Mouse (Mus musculus) midbrain, embryonic 11.5 days (tissue): ENCODE measurements around the gene Fam47e. TPM values are rescaled to one million over a fixed set of nuclear protein-coding genes. Genes with fewer than 3 reads are reported as not detected.
"Not testable (repeated sequence)": the region's sequence is repeated elsewhere in the genome, so short reads cannot be mapped to it uniquely, and the experiment has no call there.

Source experiments
- ATAC-seq: fragments of 200-750 bp; cut with Nextera tagmentation; 2 replicates; pipeline ENCODE4 v1.8.0; 2017; ENCODE audit warnings: moderate TSS enrichment, moderate library complexity; ENCODE audit not compliant: low FRiP score
- DNase-seq: peaks from one replicate; pipeline ENCODE4 v3.0.0; 2015; ENCODE audit warnings: low spot score; ENCODE audit errors: missing footprints
- H3K27ac ChIP-seq: fragments of 300-500 bp; sonication (generic); 2 replicates; pipeline ENCODE4 v1.5.1; 2014; ENCODE audit warnings: low read depth, low read length
- H3K27me3 ChIP-seq: fragments of 300-500 bp; sonication (generic); 2 replicates; pipeline ENCODE4 v1.6.1; 2014; ENCODE audit warnings: mild to moderate bottlenecking, low read length, moderate library complexity, mixed read lengths; ENCODE audit not compliant: control insufficient read depth, insufficient read depth
- H3K36me3 ChIP-seq: fragments of 300-500 bp; sonication (generic); 2 replicates; pipeline ENCODE4 v1.6.1; 2014; ENCODE audit warnings: mild to moderate bottlenecking, low read length, moderate library complexity, mixed read lengths; ENCODE audit not compliant: control insufficient read depth, insufficient read depth
- H3K4me1 ChIP-seq: fragments of 300-500 bp; sonication (generic); 2 replicates; pipeline ENCODE4 v1.6.1; 2014; ENCODE audit warnings: low read length; ENCODE audit not compliant: control insufficient read depth, insufficient read depth
- H3K4me2 ChIP-seq: fragments of 300-500 bp; sonication (generic); 2 replicates; pipeline ENCODE4 v1.6.1; 2014; ENCODE audit warnings: mild to moderate bottlenecking, moderate library complexity
- H3K4me3 ChIP-seq: fragments of 300-500 bp; sonication (generic); 2 replicates; pipeline ENCODE4 v1.5.1; 2014; ENCODE audit warnings: low read depth, low read length
- H3K9ac ChIP-seq: fragments of 300-500 bp; sonication (generic); 2 replicates; pipeline ENCODE4 v1.6.1; 2014; ENCODE audit warnings: low read length
- H3K9me3 ChIP-seq: fragments of 300-500 bp; sonication (generic); 2 replicates; pipeline ENCODE4 v1.6.1; 2016; ENCODE audit warnings: low read length; ENCODE audit not compliant: control insufficient read depth
- WGBS: fragments of 180-500 bp; shearing (Covaris S2); extraction: QIAGEN DNeasy Blood & Tissue Kit; methylation state at CpG from one replicate; pipeline ENCODE4 v1.1.7; 2014; 5-methylcytosine and 5-hydroxymethylcytosine counted together
- polyA plus RNA-seq: library from polyadenylated mRNA; unstranded; fragments of >200 nt; fragmentation: Nextera tagmentation; extraction: Ambion mirVana; gene quantifications from 2 replicates; pipeline ENCODE4 v1.2.1, GENCODE M21; 2014

The Fam47e gene
- polyA plus RNA-seq = not detected in 2 replicates

DNA sequence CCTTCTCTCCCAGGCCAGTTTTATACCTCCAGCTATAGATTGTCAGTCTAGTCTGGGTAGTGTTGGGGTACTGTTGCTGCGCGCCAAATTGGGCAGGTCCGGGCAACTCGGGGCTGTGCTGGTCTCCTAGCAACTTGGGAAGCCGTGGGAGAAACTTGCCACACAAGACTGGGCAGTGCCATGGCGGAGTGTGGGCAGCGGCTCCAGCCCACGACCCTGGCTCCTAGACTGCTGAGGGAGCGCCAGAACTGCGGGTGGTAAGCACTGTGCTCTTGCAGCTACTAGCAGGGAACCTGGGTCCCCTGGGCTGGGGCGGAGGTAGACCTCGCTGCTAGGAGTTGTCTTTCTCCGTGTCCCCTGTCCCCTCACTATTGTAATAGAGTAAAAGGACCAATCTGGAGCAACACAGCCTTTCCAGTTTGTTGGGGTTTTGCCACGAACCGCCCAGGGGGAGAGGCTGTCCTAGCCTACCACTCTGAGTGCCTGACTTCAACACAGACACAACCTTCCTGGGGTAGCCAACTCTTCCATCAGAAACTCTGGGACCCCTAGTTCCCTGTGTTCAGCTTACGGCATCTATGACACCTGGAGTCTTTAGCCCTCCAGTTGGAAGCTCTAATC is at the start of gene Fam47e:
TSS of gene Fam47e (plus strand) at position 179 of the 621 bp plus-strand sequence.
- Histone ChIP-seq H3K27me3 (no peaks in the 10 kb centered on the region), H3K4me2 (no peak within 1 kb of the TSS), H3K9me3 (peaks cover 3% of the 10 kb centered on the region; the same call in 1 of the 2 replicates), H3K36me3 (no peaks in the 10 kb centered on the region), H3K27ac (no peak within 1 kb of the TSS), H3K4me3 (no peak within 1 kb of the TSS), H3K4me1 (no peaks in the 10 kb centered on the region), H3K9ac (no peak within 1 kb of the TSS)
- DNase-seq = no peak
- no peak for ATAC-seq
- WGBS = 72% methylated on average over 16 of the region's 16 CpGs

DNA sequence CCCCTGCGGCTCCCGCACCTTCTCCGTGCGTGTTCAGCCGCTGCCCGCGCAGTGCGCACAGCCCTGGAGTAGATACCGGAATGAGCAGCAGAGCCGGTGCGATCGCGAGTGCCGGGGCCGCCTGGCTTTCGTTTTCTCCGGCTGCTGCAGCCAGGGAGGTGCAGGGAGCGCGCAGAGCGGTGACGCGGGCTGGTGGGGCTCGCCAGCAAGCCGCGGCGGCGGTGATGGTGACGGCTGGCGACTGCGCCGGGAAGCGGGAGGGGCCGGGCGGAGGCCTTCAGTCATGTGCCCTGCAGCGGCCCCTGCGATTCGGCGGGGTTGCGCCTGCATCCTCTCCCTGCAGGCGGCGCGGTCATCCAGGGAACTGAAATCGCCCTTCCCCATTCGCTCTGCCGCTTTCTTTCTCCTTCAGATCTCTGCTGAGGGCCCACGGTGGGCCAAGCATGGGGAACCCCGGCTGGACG is 49.4 kb upstream of the Fam47e start:
- H3K36me3 ChIP-seq = no peaks in the 10 kb centered on the region
- WGBS = under 1% methylated on average over 41 of the region's 48 CpGs
- peak overlapping the region; percentile 94 for H3K27ac ChIP-seq
- no peaks in the 10 kb centered on the region for H3K27me3 ChIP-seq
- H3K9ac ChIP-seq = peak overlapping the region; percentile 90
- peak overlapping the region; percentile 79 for H3K4me3 ChIP-seq
- H3K4me2 ChIP-seq = peak overlapping the region; percentile 62
- no peak for DNase-seq
- ATAC-seq = peak; percentile 97
- H3K4me1 ChIP-seq = peaks cover 13% of the 10 kb centered on the region
- H3K9me3 ChIP-seq = no peaks in the 10 kb centered on the region

- Histone ChIP-seq H3K4me1 (peaks cover 13% of the 10 kb centered on the region), H3K36me3 (no peaks in the 10 kb centered on the region), H3K9ac (peak overlapping the region; percentile 90; the same call in 1 of the 2 replicates), H3K27me3 (no peaks in the 10 kb centered on the region), H3K4me3 (no peak overlapping the region), H3K9me3 (no peaks in the 10 kb centered on the region), H3K27ac (no peak overlapping the region), H3K4me2 (peak overlapping the region; percentile 62)
- 41% methylated on average over 4 of the region's 4 CpGs for WGBS
- peak; percentile 94 for DNase-seq
- ATAC-seq = no peak
Observed at GRCm38 (mm10) chr5:92506301-92506729, 48.6 kb upstream of the Fam47e start.

- H3K4me1 ChIP-seq = peaks cover 13% of the 10 kb centered on the region
- no peaks in the 10 kb centered on the region for H3K36me3 ChIP-seq
- no peak for DNase-seq
- no peaks in the 10 kb centered on the region for H3K27me3 ChIP-seq
- no peaks in the 10 kb centered on the region for H3K9me3 ChIP-seq
- ATAC-seq = no peak
- H3K4me3 ChIP-seq = peak within 1 kb of the TSS; percentile 79
- H3K4me2 ChIP-seq = peak within 1 kb of the TSS; percentile 62
- H3K9ac ChIP-seq = peak within 1 kb of the TSS; percentile 90
- peak within 1 kb of the TSS; percentile 63; the same call in 1 of the 2 replicates for H3K27ac ChIP-seq
Observed at GRCm38 (mm10) chr5:92506733-92507132, 48.1 kb upstream of the Fam47e start, which contains the start of gene Scarb2. Gene Scarb2 (minus strand): TSS chr5:92506833.

DNA sequence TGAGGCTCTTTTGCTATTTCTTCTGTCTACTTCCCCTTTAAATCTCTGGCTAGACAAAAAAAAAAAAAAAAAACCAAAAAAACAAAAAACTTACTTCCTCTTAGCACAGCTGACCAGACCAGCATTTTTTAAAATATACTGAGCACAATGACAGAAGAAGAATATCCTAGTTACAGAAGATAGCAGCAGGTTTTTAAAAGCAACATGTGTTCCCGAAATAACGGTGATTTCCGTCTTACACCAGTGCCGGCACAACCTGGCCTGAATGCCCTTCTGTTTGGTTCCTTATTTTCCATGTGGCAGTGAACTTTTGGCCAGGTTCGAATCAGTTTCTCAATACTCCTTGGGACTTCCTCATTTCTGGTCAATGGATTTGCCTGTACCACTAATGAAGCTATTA is 46.0 kb upstream of the Fam47e start:
- Histone ChIP-seq H3K9ac (no peak overlapping the region), H3K27me3 (no peaks in the 10 kb centered on the region), H3K9me3 (no peaks in the 10 kb centered on the region), H3K4me1 (peaks cover 11% of the 10 kb centered on the region), H3K4me2 (no peak overlapping the region), H3K27ac (no peak overlapping the region), H3K4me3 (no peak overlapping the region), H3K36me3 (no peaks in the 10 kb centered on the region)
- DNase-seq = no peak
- ATAC-seq = no peak
- 94% methylated on average over 5 of the region's 5 CpGs for WGBS

DNA sequence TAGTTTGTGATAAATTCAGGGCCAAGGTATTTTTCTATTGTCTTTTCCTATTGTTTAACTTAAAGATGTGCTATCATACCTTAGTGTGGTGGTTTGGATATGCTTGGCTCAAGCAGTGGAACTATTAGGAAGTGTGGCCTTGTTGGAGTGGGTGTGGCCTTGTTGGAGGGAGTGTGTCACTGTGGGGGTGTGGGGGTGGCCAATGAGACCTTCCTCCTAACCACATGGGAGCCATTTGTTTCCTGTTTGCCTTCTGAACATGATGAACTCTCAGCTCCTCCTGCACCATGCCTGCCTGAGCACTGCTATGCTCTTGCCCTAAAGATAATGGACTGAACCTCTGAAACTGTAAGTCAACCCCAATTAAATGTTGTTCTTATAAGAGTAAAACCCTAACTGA is 43.6 kb upstream of the Fam47e start:
- Histone ChIP-seq H3K4me2 (no peak overlapping the region), H3K27ac (no peak overlapping the region), H3K9ac (no peak overlapping the region), H3K9me3 (no peaks in the 10 kb centered on the region), H3K27me3 (no peaks in the 10 kb centered on the region), H3K4me3 (no peak overlapping the region), H3K36me3 (no peaks in the 10 kb centered on the region), H3K4me1 (no peaks in the 10 kb centered on the region)
- DNase-seq (no peak), ATAC-seq (no peak)

GRCm38 (mm10) chr5:92512066-92512465 is 42.8 kb upstream of the Fam47e start:
- no peaks in the 10 kb centered on the region for H3K9me3 ChIP-seq
- no peak for ATAC-seq
- 86% methylated on average over 5 of the region's 5 CpGs for WGBS
- no peak overlapping the region for H3K4me2 ChIP-seq
- H3K4me3 ChIP-seq = no peak overlapping the region
- no peak overlapping the region for H3K27ac ChIP-seq
- no peaks in the 10 kb centered on the region for H3K4me1 ChIP-seq
- no peaks in the 10 kb centered on the region for H3K27me3 ChIP-seq
- no peak overlapping the region for H3K9ac ChIP-seq
- no peak for DNase-seq
- no peaks in the 10 kb centered on the region for H3K36me3 ChIP-seq

- not testable (repeated sequence) for H3K9me3 ChIP-seq, H3K4me3 ChIP-seq, H3K4me2 ChIP-seq, H3K36me3 ChIP-seq, H3K9ac ChIP-seq, H3K4me1 ChIP-seq, ATAC-seq, H3K27me3 ChIP-seq, H3K27ac ChIP-seq, DNase-seq
- 90% methylated on average over 2 of the region's 2 CpGs for WGBS
Observed at GRCm38 (mm10) chr5:92521131-92521530, 33.7 kb upstream of the Fam47e start.

DNA sequence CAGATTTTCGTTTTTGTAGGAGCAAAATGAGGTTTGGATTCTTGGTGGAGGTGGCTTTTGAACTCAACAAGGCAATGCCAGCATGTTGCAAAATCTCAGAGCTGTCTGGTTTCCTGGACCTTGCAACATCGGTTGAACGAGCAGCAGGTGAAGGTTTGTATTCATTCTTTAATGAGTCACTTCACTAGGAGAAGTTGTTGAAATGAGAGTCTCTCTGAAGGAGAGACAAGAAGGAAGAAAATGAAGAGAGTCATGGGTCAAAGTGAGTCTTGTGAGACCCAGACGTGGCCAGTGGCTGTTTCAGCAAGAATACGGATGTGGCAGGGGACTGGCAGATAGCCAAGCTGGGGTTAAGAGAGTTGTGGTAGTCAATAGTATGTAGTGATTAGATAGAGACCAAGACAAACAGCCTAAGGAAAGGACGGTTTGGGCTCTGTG is 30.0 kb upstream of the Fam47e start:
- no peaks in the 10 kb centered on the region for H3K9me3 ChIP-seq
- H3K36me3 ChIP-seq = no peaks in the 10 kb centered on the region
- H3K4me3 ChIP-seq = no peak overlapping the region
- no peaks in the 10 kb centered on the region for H3K27me3 ChIP-seq
- H3K27ac ChIP-seq = no peak overlapping the region
- no peak for DNase-seq
- H3K9ac ChIP-seq = no peak overlapping the region
- 83% methylated on average over 6 of the region's 6 CpGs for WGBS
- no peaks in the 10 kb centered on the region for H3K4me1 ChIP-seq
- no peak for ATAC-seq
- no peak overlapping the region for H3K4me2 ChIP-seq
